Mouse (Mus musculus) heart, postnatal 0 days (tissue): ENCODE data around the gene 4921517D22Rik.

Experiments used
- CTCF ChIP-seq: IDR thresholded peaks from 2 replicates; pipeline ENCODE4 v1.5.1; 2016; ENCODE audit warnings: antibody characterized with exemption, control low read depth, low read depth
- EP300 ChIP-seq: IDR thresholded peaks from 2 replicates; pipeline ENCODE4 v1.6.1; 2016; ENCODE audit warnings: antibody characterized with exemption, low read depth

GRCm38 (mm10) chr13:59699131-59699530 is 5.2 kb upstream of the 4921517D22Rik start:
- TF ChIP-seq EP300 (no peak), CTCF (no peak)
